Mouse (Mus musculus): ENCODE data around the gene Dkk3. TPM values are rescaled to one million over a fixed set of nuclear protein-coding genes. Genes with fewer than 3 reads are reported as not detected.
"Not testable (repeated sequence)": the region's sequence is repeated elsewhere in the genome, so short reads cannot be mapped to it uniquely, and the experiment has no call there.

Gene Dkk3
- total RNA-seq, 1 experiment from 2014 or later: 0.27 TPM

- no peak for ATAC-seq (replicated peaks; ENCODE audit: low read depth, poor library complexity, severe bottlenecking)
Observed at GRCm38 (mm10) chr7:112172669-112173068, 13.8 kb upstream of the Dkk3 start.

GRCm38 (mm10) chr7:112169955-112170692 lies 11.3 kb upstream of the Dkk3 start:
- ATAC-seq (replicated peaks; ENCODE audit: low read depth, poor library complexity, severe bottlenecking): 0 out of 2 replicates have a peak, but pooled peaks have one; percentile 22

GRCm38 (mm10) chr7:112165593-112165992 lies 6.7 kb upstream of the Dkk3 start:
- no peak for ATAC-seq (replicated peaks; ENCODE audit: low read depth, poor library complexity, severe bottlenecking)

- ATAC-seq (replicated peaks; ENCODE audit: low read depth, poor library complexity, severe bottlenecking): not testable (repeated sequence)
Observed at GRCm38 (mm10) chr7:112165032-112165431, 6.2 kb upstream of the Dkk3 start.

GRCm38 (mm10) chr7:112164430-112164829 lies 5.6 kb upstream of the Dkk3 start:
- ATAC-seq (replicated peaks; ENCODE audit: low read depth, poor library complexity, severe bottlenecking): no peak

GRCm38 (mm10) chr7:112159835-112160234 lies 978 bp upstream of the Dkk3 start:
- ATAC-seq (replicated peaks; ENCODE audit: low read depth, poor library complexity, severe bottlenecking): 0 out of 2 replicates have a peak, but pooled peaks have one; percentile 22

GRCm38 (mm10) chr7:112158316-112158741 lies 528 bp downstream of the Dkk3 start:
- ATAC-seq (replicated peaks; ENCODE audit: low read depth, poor library complexity, severe bottlenecking): peak; percentile 42

GRCm38 (mm10) chr7:112157584-112158315 lies 1.1 kb downstream of the Dkk3 start:
- no peak for ATAC-seq (replicated peaks; ENCODE audit: low read depth, poor library complexity, severe bottlenecking)

- ATAC-seq (replicated peaks; ENCODE audit: low read depth, poor library complexity, severe bottlenecking): no peak
Observed at GRCm38 (mm10) chr7:112155194-112155593, 3.7 kb downstream of the Dkk3 start.

GRCm38 (mm10) chr7:112154445-112154844 lies 4.4 kb downstream of the Dkk3 start:
- ATAC-seq (replicated peaks; ENCODE audit: low read depth, poor library complexity, severe bottlenecking): no peak

GRCm38 (mm10) chr7:112149113-112149512 lies 9.7 kb downstream of the Dkk3 start:
- no peak for ATAC-seq (replicated peaks; ENCODE audit: low read depth, poor library complexity, severe bottlenecking)

GRCm38 (mm10) chr7:112147979-112148378 lies 10.9 kb downstream of the Dkk3 start:
- ATAC-seq (replicated peaks; ENCODE audit: low read depth, poor library complexity, severe bottlenecking): no peak

GRCm38 (mm10) chr7:112144646-112145179 lies 14.1 kb downstream of the Dkk3 start:
- no peak for ATAC-seq (replicated peaks; ENCODE audit: low read depth, poor library complexity, severe bottlenecking)

GRCm38 (mm10) chr7:112143978-112144377 lies 14.9 kb downstream of the Dkk3 start:
- ATAC-seq (replicated peaks; ENCODE audit: low read depth, poor library complexity, severe bottlenecking): no peak

- ATAC-seq (replicated peaks; ENCODE audit: low read depth, poor library complexity, severe bottlenecking): no peak
Observed at GRCm38 (mm10) chr7:112143090-112143500, 15.8 kb downstream of the Dkk3 start.

- no peak for ATAC-seq (replicated peaks; ENCODE audit: low read depth, poor library complexity, severe bottlenecking)
Observed at GRCm38 (mm10) chr7:112142616-112143015, 16.2 kb downstream of the Dkk3 start.

- no peak for ATAC-seq (replicated peaks; ENCODE audit: low read depth, poor library complexity, severe bottlenecking)
Observed at GRCm38 (mm10) chr7:112140725-112141124, 18.1 kb downstream of the Dkk3 start.

GRCm38 (mm10) chr7:112138509-112139405 lies 20.1 kb downstream of the Dkk3 start:
- ATAC-seq (replicated peaks; ENCODE audit: low read depth, poor library complexity, severe bottlenecking): no peak

- ATAC-seq (replicated peaks; ENCODE audit: low read depth, poor library complexity, severe bottlenecking): no peak
Observed at GRCm38 (mm10) chr7:112138168-112138508, 20.7 kb downstream of the Dkk3 start.

GRCm38 (mm10) chr7:112136537-112136936 lies 22.3 kb downstream of the Dkk3 start:
- peak; percentile 72 for ATAC-seq (replicated peaks; ENCODE audit: low read depth, poor library complexity, severe bottlenecking)

All from common myeloid progenitor, adult 5-6 weeks (primary cell).